Mouse (Mus musculus) midbrain, embryonic 14.5 days (tissue): ENCODE measurements around the gene Klhl36. TPM values are rescaled to one million over a fixed set of nuclear protein-coding genes. Genes with fewer than 3 reads are reported as not detected.

Experiments used
- ATAC-seq: fragments of 200-750 bp; cut with Nextera tagmentation; 2 replicates; pipeline ENCODE4 v1.8.0; 2017; ENCODE audit warnings: moderate number of reproducible peaks, moderate library complexity; ENCODE audit not compliant: low FRiP score, low TSS enrichment
- DNase-seq: peaks from one replicate; pipeline ENCODE4 v3.0.0-alpha.2; 2015
- H3K27ac ChIP-seq: fragments of 300-500 bp; sonication (generic); replicated peaks from 2 replicates; pipeline ENCODE4 v1.5.1; 2014; ENCODE audit warnings: mild to moderate bottlenecking, low read depth, low read length, moderate library complexity
- H3K27me3 ChIP-seq: fragments of 300-500 bp; sonication (generic); 2 replicates; pipeline ENCODE4 v1.6.1; 2014; ENCODE audit warnings: low read length, control low read depth, mixed read lengths; ENCODE audit not compliant: control insufficient read depth, insufficient read depth
- H3K36me3 ChIP-seq: fragments of 300-500 bp; sonication (generic); 2 replicates; pipeline ENCODE4 v1.6.1; 2014; ENCODE audit warnings: low read length, control low read depth; ENCODE audit not compliant: control insufficient read depth, insufficient read depth
- H3K4me1 ChIP-seq: fragments of 300-500 bp; sonication (generic); 2 replicates; pipeline ENCODE4 v1.6.1; 2014; ENCODE audit warnings: mild to moderate bottlenecking, antibody characterized with exemption, low read length, control low read depth; ENCODE audit not compliant: control insufficient read depth, insufficient read depth
- H3K4me2 ChIP-seq: fragments of 300-500 bp; sonication (generic); 2 replicates; pipeline ENCODE4 v1.6.1; 2014; ENCODE audit warnings: mild to moderate bottlenecking, low read length, moderate library complexity
- H3K4me3 ChIP-seq: fragments of 300-500 bp; sonication (generic); replicated peaks from 2 replicates; pipeline ENCODE4 v1.5.1; 2014; ENCODE audit warnings: low read depth, low read length
- H3K9ac ChIP-seq: fragments of 300-500 bp; sonication (generic); replicated peaks from 2 replicates; pipeline ENCODE4 v1.6.1; 2014; ENCODE audit warnings: mild to moderate bottlenecking, low read length, moderate library complexity
- H3K9me3 ChIP-seq: fragments of 300-500 bp; sonication (generic); 2 replicates; pipeline ENCODE4 v1.6.1; 2016; ENCODE audit warnings: low read length, control low read depth, mixed read lengths; ENCODE audit not compliant: control insufficient read depth
- WGBS: fragments of 180-500 bp; shearing (Covaris S2); extraction: QIAGEN DNeasy Blood & Tissue Kit; methylation state at CpG from one replicate; pipeline ENCODE4 v1.1.7; 2014; 5-methylcytosine and 5-hydroxymethylcytosine counted together
- polyA plus RNA-seq: library from polyadenylated mRNA; unstranded; fragments of >200 nt; fragmentation: Nextera tagmentation; extraction: Ambion mirVana; gene quantifications from 2 replicates; pipeline ENCODE4 v1.2.1, GENCODE M21; 2014

Gene Klhl36
- polyA plus RNA-seq: 14.0 and 18.1 TPM in 2 replicates

DNA sequence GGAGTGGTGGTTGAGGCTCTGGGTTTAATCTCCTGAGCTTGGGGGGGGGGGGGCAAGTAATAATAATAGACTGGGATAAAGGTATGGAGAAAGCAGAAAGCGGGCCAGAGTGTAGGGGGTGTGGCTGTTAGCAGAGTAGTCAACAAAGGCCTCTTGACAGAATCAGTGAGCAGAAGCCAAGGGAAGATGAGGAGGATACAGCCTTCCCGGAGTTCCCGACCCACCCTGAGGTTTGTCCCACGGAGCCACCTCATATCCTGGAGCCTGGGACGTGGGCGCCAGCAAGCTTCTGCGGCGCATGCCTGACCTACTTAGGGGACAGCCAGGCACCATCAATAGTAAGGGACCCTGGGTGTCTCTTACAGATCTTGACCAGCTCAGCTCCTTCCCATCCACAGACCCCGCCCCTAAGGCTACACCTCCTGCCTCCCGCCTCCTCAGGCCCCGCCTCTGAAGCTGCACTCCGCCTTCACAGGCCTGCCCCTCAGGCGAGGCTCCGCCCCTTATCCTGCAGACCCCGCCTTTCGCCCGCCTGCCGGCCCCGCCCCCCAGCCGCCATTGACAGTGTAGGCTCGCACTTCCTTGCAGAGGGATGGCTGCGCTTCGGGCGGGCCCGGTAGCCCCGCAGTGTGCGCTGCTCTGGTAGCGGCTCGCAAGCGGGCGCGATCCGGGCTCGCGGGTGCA, at the start of gene Klhl36:
Gene Klhl36 (plus strand): TSS at position 561 of the 684 bp plus-strand sequence.
- under 1% methylated on average over 35 of the region's 35 CpGs for WGBS
- no peaks in the 10 kb centered on the region for H3K36me3 ChIP-seq
- H3K4me2 ChIP-seq: peak within 1 kb of the TSS; percentile 80
- peak; percentile 95 for DNase-seq
- H3K9me3 ChIP-seq: no peaks in the 10 kb centered on the region
- H3K9ac ChIP-seq: peak within 1 kb of the TSS; percentile 76
- peak within 1 kb of the TSS; percentile 71 for H3K4me3 ChIP-seq
- 0 out of 2 replicates have a peak, but pooled peaks cover 10% of the 10 kb centered on the region for H3K4me1 ChIP-seq
- peak within 1 kb of the TSS; percentile 55; the same call in 1 of the 2 replicates for H3K27ac ChIP-seq
- peaks cover 5% of the 10 kb centered on the region; the same call in 1 of the 2 replicates for H3K27me3 ChIP-seq
- ATAC-seq: peak; percentile 96

DNA sequence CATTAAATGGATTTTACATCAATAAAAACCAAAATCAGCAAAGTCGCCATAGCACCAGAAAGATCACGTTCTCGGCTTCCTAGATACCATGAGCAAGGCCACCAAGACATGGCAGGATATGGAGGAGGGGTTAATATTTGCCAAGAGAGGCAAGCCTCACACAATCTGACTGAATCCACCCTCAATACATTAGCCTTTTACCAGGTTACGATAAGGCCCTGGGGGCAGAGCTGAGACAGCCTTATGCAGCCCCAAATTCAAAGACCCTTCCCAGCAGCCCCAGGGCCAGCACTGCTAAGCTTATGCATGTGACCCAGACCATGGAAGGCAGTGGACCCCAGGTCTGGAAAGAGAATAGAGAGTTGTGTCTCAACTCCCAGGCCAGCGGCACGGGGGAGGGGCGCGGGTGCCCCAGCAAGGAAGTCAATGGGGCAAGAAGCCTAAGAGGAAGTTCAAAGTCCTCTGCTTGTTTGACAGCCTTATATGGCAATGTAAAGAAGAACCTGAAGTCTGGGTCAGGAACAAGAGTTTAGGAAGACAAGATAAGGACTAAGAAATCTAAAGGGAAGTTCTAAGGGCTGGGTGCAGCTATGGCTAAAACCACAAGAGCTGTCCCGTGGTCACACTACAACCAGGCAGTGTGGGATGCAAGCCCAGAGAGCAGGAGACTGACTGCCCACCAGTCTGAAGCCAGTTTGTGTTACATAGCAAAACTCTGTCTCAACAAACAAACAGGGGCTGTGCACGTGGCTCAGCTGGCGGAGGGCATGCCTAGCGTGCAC, 49.2 kb upstream of the Klhl36 start:
- no peak for ATAC-seq
- peaks cover 14% of the 10 kb centered on the region for H3K36me3 ChIP-seq
- peaks cover 22% of the 10 kb centered on the region for H3K4me1 ChIP-seq
- H3K4me3 ChIP-seq: no peak overlapping the region
- no peaks in the 10 kb centered on the region for H3K27me3 ChIP-seq
- no peak for DNase-seq
- H3K9ac ChIP-seq: no peak overlapping the region
- H3K9me3 ChIP-seq: no peaks in the 10 kb centered on the region
- no peak overlapping the region for H3K27ac ChIP-seq
- 76% methylated on average over 12 of the region's 12 CpGs for WGBS
- no peak overlapping the region for H3K4me2 ChIP-seq

DNA sequence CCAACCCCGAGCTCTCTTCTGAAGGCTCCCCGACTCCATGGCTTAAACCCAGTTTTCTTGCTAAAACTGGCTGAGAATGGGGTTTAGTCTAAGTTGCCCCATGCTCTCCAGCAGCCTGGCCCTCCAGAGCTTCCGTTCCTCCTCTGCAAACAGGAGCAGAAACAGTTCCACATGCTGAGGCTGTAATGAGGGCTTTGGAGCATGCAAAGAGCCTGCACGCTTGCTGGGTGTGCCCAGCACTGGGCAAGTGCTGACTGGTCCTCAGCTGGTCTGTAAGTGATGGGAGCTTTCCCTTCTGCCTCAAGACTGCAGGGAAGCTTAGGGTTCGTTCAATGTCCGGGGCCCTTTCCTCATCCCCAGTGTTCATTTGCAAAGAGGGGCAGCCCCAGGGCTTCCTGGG, 45.8 kb upstream of the Klhl36 start:
- peaks cover 4% of the 10 kb centered on the region for H3K4me1 ChIP-seq
- WGBS: 75% methylated on average over 6 of the region's 6 CpGs

DNA sequence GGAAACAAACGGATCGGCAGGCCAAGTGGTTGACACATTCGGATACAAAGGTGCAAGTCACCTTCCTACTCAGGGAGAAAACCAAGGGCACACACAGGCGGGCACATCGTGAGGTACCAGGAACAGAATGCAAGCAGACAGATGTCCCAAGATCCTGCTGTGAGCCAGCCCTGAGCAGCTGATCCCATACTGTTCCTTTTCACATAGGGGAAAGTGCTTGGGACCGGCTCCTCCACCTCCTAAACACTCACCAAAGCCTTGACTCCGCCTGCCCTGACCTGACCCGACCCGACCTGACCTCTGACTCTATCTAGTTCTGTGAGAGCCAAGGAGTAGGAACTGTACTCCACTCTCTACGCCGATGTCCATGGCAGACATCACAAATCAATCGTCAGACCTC, 44.6 kb upstream of the Klhl36 start:
- DNase-seq (no peak), ATAC-seq (no peak)
- no peaks in the 10 kb centered on the region for H3K9me3 ChIP-seq
- no peak overlapping the region for H3K4me2 ChIP-seq
- H3K4me3 ChIP-seq: no peak overlapping the region
- 33% methylated on average over 12 of the region's 12 CpGs for WGBS
- no peaks in the 10 kb centered on the region for H3K27me3 ChIP-seq
- H3K27ac ChIP-seq: no peak overlapping the region
- no peaks in the 10 kb centered on the region for H3K4me1 ChIP-seq
- peaks cover 21% of the 10 kb centered on the region for H3K36me3 ChIP-seq
- H3K9ac ChIP-seq: no peak overlapping the region

More for the DNA sequence above, 45.8 kb upstream of the Klhl36 start:
- ATAC-seq: no peak
- no peak overlapping the region for H3K4me2 ChIP-seq
- DNase-seq: no peak
- H3K36me3 ChIP-seq: peaks cover 15% of the 10 kb centered on the region
- no peaks in the 10 kb centered on the region for H3K27me3 ChIP-seq
- no peak overlapping the region for H3K27ac ChIP-seq
- no peak overlapping the region for H3K9ac ChIP-seq
- no peaks in the 10 kb centered on the region for H3K9me3 ChIP-seq
- H3K4me3 ChIP-seq: no peak overlapping the region

DNA sequence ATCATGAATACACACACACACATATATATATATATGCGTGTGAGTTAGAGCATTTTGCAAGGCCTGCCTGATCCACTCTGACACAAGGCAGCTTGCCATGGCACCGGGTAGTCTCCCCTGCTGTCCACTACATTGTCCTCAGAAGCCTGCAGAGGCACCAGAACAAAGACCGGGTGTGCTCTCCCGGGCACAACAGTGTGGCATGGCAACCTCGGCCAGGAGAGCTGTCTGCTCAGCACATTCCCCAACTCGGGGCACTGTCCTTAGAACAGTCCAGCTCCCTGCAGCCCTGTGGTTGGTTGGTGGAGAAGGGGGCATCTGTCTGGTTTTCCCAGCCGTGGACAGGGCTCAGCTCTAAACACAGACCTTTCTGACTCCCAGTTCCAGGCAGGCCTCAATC, 42.8 kb upstream of the Klhl36 start:
- no peak overlapping the region for H3K27ac ChIP-seq
- ATAC-seq: no peak
- H3K36me3 ChIP-seq: peaks cover 25% of the 10 kb centered on the region

DNA sequence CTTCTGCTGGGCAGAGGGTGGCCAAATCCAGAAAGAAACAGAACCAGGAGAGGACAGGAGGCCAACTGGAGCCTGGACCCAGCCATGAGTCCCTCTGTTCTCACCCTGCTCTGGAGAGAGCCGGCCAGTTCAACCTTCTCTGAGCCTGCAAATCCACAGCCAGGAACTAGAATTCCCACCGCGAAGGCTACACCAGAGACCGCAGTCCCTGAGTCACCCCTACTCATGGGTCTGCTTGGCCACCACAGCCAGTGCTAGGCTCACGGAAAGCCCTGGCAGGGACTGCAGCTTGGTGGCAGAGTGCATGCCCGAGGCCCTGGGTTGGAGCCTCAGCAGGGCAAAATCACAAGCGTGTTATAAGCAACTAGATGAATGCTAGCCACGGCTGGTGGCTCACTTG, 42.1 kb upstream of the Klhl36 start:
- DNase-seq: no peak
- Histone ChIP-seq H3K36me3 (peaks cover 25% of the 10 kb centered on the region), H3K4me3 (no peak overlapping the region), H3K27me3 (no peaks in the 10 kb centered on the region), H3K4me2 (no peak overlapping the region), H3K9me3 (no peaks in the 10 kb centered on the region), H3K4me1 (no peaks in the 10 kb centered on the region), H3K27ac (no peak overlapping the region), H3K9ac (no peak overlapping the region)
- 94% methylated on average over 8 of the region's 8 CpGs for WGBS
- ATAC-seq: no peak

More for the DNA sequence above, 42.8 kb upstream of the Klhl36 start:
- no peak for DNase-seq
- Histone ChIP-seq H3K4me2 (no peak overlapping the region), H3K27me3 (no peaks in the 10 kb centered on the region), H3K4me1 (no peaks in the 10 kb centered on the region), H3K9ac (no peak overlapping the region), H3K9me3 (no peaks in the 10 kb centered on the region), H3K4me3 (no peak overlapping the region)
- WGBS: 64% methylated on average over 7 of the region's 7 CpGs

DNA sequence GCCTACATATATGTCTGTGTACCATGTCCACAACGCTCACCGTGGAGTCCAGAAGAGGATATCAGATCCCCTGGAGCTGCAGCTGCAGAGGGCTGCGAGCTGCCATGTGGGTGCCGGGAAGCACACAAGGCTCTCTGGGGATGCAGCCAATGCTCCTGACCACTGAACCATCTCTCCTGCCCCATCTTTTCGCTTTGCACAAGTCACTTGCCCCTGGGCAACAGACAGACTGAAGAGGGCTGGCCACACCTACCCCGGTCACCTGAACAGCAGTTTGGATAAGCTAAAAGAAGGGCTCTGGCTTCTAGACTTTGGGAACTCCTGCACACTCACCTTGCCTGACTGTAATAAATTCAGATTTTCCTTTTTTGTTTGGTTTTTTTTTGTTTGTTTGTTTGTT, 40.4 kb upstream of the Klhl36 start:
- H3K27me3 ChIP-seq: no peaks in the 10 kb centered on the region
- no peak overlapping the region for H3K4me2 ChIP-seq
- no peak for DNase-seq
- peaks cover 25% of the 10 kb centered on the region for H3K36me3 ChIP-seq
- no peak overlapping the region for H3K4me3 ChIP-seq
- no peak overlapping the region for H3K9ac ChIP-seq
- no peaks in the 10 kb centered on the region for H3K9me3 ChIP-seq
- WGBS: 98% methylated on average over 6 of the region's 6 CpGs
- H3K27ac ChIP-seq: no peak overlapping the region
- no peaks in the 10 kb centered on the region for H3K4me1 ChIP-seq
- ATAC-seq: no peak

DNA sequence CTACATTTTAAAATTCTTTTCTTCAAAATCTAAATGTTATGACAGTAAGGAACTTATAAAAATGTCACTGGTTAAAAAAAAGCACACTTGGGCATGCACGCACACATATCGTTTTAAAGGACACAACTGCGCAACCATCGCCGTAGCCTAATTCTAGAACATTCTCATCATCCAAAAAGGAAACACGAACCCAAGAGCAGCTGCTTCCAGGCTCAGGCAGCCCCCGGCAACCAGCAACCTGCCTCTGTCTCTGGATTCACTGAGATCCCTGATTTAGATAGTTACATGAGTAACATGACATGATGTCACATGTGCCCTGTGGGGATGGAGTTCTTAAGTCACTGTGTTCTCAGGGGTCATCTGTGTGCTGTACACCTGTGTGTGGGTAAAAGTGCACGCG, 38.8 kb upstream of the Klhl36 start:
- H3K4me1 ChIP-seq: peaks cover 5% of the 10 kb centered on the region
- no peak overlapping the region for H3K27ac ChIP-seq
- peaks cover 22% of the 10 kb centered on the region for H3K36me3 ChIP-seq
- H3K4me3 ChIP-seq: no peak overlapping the region
- no peaks in the 10 kb centered on the region for H3K9me3 ChIP-seq
- ATAC-seq: no peak
- H3K4me2 ChIP-seq: no peak overlapping the region
- 93% methylated on average over 9 of the region's 9 CpGs for WGBS
- no peak overlapping the region for H3K9ac ChIP-seq
- no peak for DNase-seq
- H3K27me3 ChIP-seq: no peaks in the 10 kb centered on the region
